Mouse (Mus musculus) megakaryocyte, embryonic 14.5 days (primary cell): ENCODE data around the gene Large2. TPM values are rescaled to one million over a fixed set of nuclear protein-coding genes. Genes with fewer than 3 reads are reported as not detected.

Experiments used
- H3K27me3 ChIP-seq: replicated peaks from 2 replicates; pipeline ENCODE3; 2012; ENCODE audit warnings: inconsistent platforms
- H3K36me3 ChIP-seq: replicated peaks from 2 replicates; pipeline ENCODE3; 2012; ENCODE audit warnings: low read length, inconsistent platforms, mixed read lengths
- H3K4me1 ChIP-seq: 2 replicates; pipeline ENCODE4 v1.6.1; 2012; ENCODE audit warnings: inconsistent platforms
- H3K4me3 ChIP-seq: replicated peaks from 2 replicates; pipeline ENCODE3; 2012; ENCODE audit warnings: moderate library complexity, mild to moderate bottlenecking, inconsistent platforms
- H3K9me3 ChIP-seq: 2 replicates; pipeline ENCODE4 v1.6.1; 2012; ENCODE audit warnings: inconsistent platforms
- FLI1 ChIP-seq: IDR thresholded peaks from 2 replicates; pipeline ENCODE4 v1.6.1; 2012; ENCODE audit warnings: low read length, inconsistent platforms, mixed read lengths
- GATA1 ChIP-seq: IDR thresholded peaks from 3 replicates; pipeline ENCODE4 v1.6.1; 2012; ENCODE audit warnings: mixed read lengths, low read length, inconsistent platforms, borderline replicate concordance
- polyA plus RNA-seq: library from polyadenylated mRNA; stranded (reverse); fragments of >175 nt; gene quantifications from 2 replicates; pipeline ENCODE4 v1.2.3, GENCODE M21; 2012; ENCODE audit warnings: low replicate concordance; ENCODE audit not compliant: insufficient read depth

Large2 gene
- polyA plus RNA-seq, 1 experiment = not detected

GRCm38 (mm10) chr2:92331871-92332270 is 42.8 kb downstream of the Large2 start:
- peaks cover 89% of the 10 kb centered on the region for H3K36me3 ChIP-seq
- H3K9me3 ChIP-seq = no peaks in the 10 kb centered on the region
- no peak overlapping the region for H3K4me3 ChIP-seq
- TF ChIP-seq FLI1 (no peak), GATA1 (no peak)
- peaks cover 20% of the 10 kb centered on the region for H3K4me1 ChIP-seq
- H3K27me3 ChIP-seq = no peaks in the 10 kb centered on the region

GRCm38 (mm10) chr2:92331410-92331809 is 43.3 kb downstream of the Large2 start:
- no peaks in the 10 kb centered on the region for H3K9me3 ChIP-seq
- no peaks in the 10 kb centered on the region for H3K27me3 ChIP-seq
- H3K36me3 ChIP-seq = peaks cover 91% of the 10 kb centered on the region
- peaks cover 16% of the 10 kb centered on the region for H3K4me1 ChIP-seq
- H3K4me3 ChIP-seq = no peak overlapping the region
- TF ChIP-seq FLI1 = no peak
- TF ChIP-seq GATA1 = no peak

- no peak for TF ChIP-seq GATA1
- no peak for TF ChIP-seq FLI1
- no peaks in the 10 kb centered on the region for H3K9me3 ChIP-seq
- no peaks in the 10 kb centered on the region for H3K27me3 ChIP-seq
- H3K4me3 ChIP-seq = no peak overlapping the region
- peaks cover 12% of the 10 kb centered on the region for H3K4me1 ChIP-seq
- H3K36me3 ChIP-seq = peaks cover 94% of the 10 kb centered on the region
Measured at GRCm38 (mm10) chr2:92330840-92331239, 43.8 kb downstream of the Large2 start.

- Histone ChIP-seq H3K36me3 (peaks cover 93% of the 10 kb centered on the region), H3K9me3 (no peaks in the 10 kb centered on the region), H3K4me3 (no peak overlapping the region), H3K27me3 (no peaks in the 10 kb centered on the region), H3K4me1 (0 out of 2 replicates have a peak, but pooled peaks cover 3% of the 10 kb centered on the region)
- TF ChIP-seq FLI1 (no peak), GATA1 (no peak)
Measured at GRCm38 (mm10) chr2:92328206-92328605, 46.5 kb downstream of the Large2 start.

GRCm38 (mm10) chr2:92327601-92328000 is 47.1 kb downstream of the Large2 start:
- peaks cover 94% of the 10 kb centered on the region for H3K36me3 ChIP-seq
- TF ChIP-seq FLI1 (no peak), GATA1 (no peak)
- H3K9me3 ChIP-seq = no peaks in the 10 kb centered on the region
- no peaks in the 10 kb centered on the region for H3K27me3 ChIP-seq
- H3K4me1 ChIP-seq = 0 out of 2 replicates have a peak, but pooled peaks cover 3% of the 10 kb centered on the region
- H3K4me3 ChIP-seq = no peak overlapping the region

GRCm38 (mm10) chr2:92326221-92326620 is 48.4 kb downstream of the Large2 start:
- Histone ChIP-seq H3K4me3 (no peak overlapping the region), H3K27me3 (no peaks in the 10 kb centered on the region), H3K9me3 (no peaks in the 10 kb centered on the region), H3K36me3 (peaks cover 93% of the 10 kb centered on the region), H3K4me1 (0 out of 2 replicates have a peak, but pooled peaks cover 3% of the 10 kb centered on the region)
- TF ChIP-seq GATA1 (no peak), FLI1 (no peak)

GRCm38 (mm10) chr2:92325676-92326075 is 49.0 kb downstream of the Large2 start:
- TF ChIP-seq FLI1 = no peak
- TF ChIP-seq GATA1 = no peak
- Histone ChIP-seq H3K9me3 (no peaks in the 10 kb centered on the region), H3K36me3 (peaks cover 93% of the 10 kb centered on the region), H3K27me3 (no peaks in the 10 kb centered on the region), H3K4me1 (0 out of 2 replicates have a peak, but pooled peaks cover 2% of the 10 kb centered on the region), H3K4me3 (no peak overlapping the region)

GRCm38 (mm10) chr2:92322669-92323068 is 52.0 kb downstream of the Large2 start:
- H3K27me3 ChIP-seq = no peaks in the 10 kb centered on the region
- no peak for TF ChIP-seq FLI1
- no peak for TF ChIP-seq GATA1
- H3K4me1 ChIP-seq = no peaks in the 10 kb centered on the region
- no peak overlapping the region for H3K4me3 ChIP-seq
- peaks cover 78% of the 10 kb centered on the region for H3K36me3 ChIP-seq
- no peaks in the 10 kb centered on the region for H3K9me3 ChIP-seq

- Histone ChIP-seq H3K27me3 (no peaks in the 10 kb centered on the region), H3K4me1 (peaks cover 24% of the 10 kb centered on the region), H3K4me3 (no peak overlapping the region), H3K9me3 (no peaks in the 10 kb centered on the region), H3K36me3 (peaks cover 44% of the 10 kb centered on the region)
- TF ChIP-seq FLI1 (no peak), GATA1 (no peak)
Measured at GRCm38 (mm10) chr2:92317228-92317627, 57.4 kb downstream of the Large2 start.

GRCm38 (mm10) chr2:92316652-92317051 is 58.0 kb downstream of the Large2 start:
- Histone ChIP-seq H3K27me3 (no peaks in the 10 kb centered on the region), H3K4me3 (peak overlapping the region; percentile 11), H3K36me3 (peaks cover 42% of the 10 kb centered on the region), H3K9me3 (no peaks in the 10 kb centered on the region), H3K4me1 (peaks cover 24% of the 10 kb centered on the region)
- TF ChIP-seq FLI1 = no peak

Other genes with a start within 250 kb of the Large2 start
- 28.2 and 40.3 TPM in 2 replicates for gene Pex16, start 193 bp downstream of the Large2 start, polyA plus RNA-seq
- 3.6 TPM in 1 of 2 replicates, not detected in the other for gene 1700029I15Rik, start 7.7 kb upstream of the Large2 start, polyA plus RNA-seq
- gene Mapk8ip1, start 26.4 kb upstream of the Large2 start, polyA plus RNA-seq = 0.20 TPM in 1 of 2 replicates, not detected in the other
- 4.1 and 10.1 TPM in 2 replicates for gene Cry2, start 59.2 kb upstream of the Large2 start, polyA plus RNA-seq
- gene Slc35c1, start 85.7 kb upstream of the Large2 start, polyA plus RNA-seq = 10.3 and 11.7 TPM in 2 replicates
- gene Chst1, start 224.8 kb upstream of the Large2 start, polyA plus RNA-seq = 0.45 TPM in 1 of 2 replicates, not detected in the other